Mouse (Mus musculus) G1E (cell line): ENCODE measurements around the gene Tbr1. TPM values are rescaled to one million over a fixed set of nuclear protein-coding genes. Genes with fewer than 3 reads are reported as not detected.

Source experiments
- ATAC-seq: 2 replicates; pipeline ENCODE4 v1.8.0; 2016; ENCODE audit warnings: mild to moderate bottlenecking; ENCODE audit not compliant: insufficient number of reproducible peaks, poor library complexity, low FRiP score, severe bottlenecking; ENCODE audit errors: extremely low read depth
- DNase-seq: peaks from one replicate; pipeline ENCODE4 v3.0.0; 2012; ENCODE audit warnings: low spot score
- H3K27me3 ChIP-seq: 2 replicates; pipeline ENCODE4 v1.6.1; 2012; ENCODE audit warnings: mild to moderate bottlenecking, low read length, inconsistent platforms; ENCODE audit not compliant: insufficient read depth
- H3K36me3 ChIP-seq: replicated peaks from 2 replicates; pipeline ENCODE3; 2012; ENCODE audit warnings: mild to moderate bottlenecking, inconsistent platforms
- H3K4me1 ChIP-seq: 2 replicates; pipeline ENCODE4 v1.6.1; 2012; ENCODE audit warnings: low read depth, low read length, inconsistent platforms, mixed read lengths; ENCODE audit not compliant: insufficient read depth
- H3K4me3 ChIP-seq: 2 replicates; pipeline ENCODE4 v1.5.1; 2012; ENCODE audit warnings: low read depth, mild to moderate bottlenecking, inconsistent platforms, low read length, moderate library complexity, mixed read lengths
- H3K9me3 ChIP-seq: replicated peaks from 2 replicates; pipeline ENCODE4 v1.6.1; 2012; ENCODE audit warnings: inconsistent platforms
- CTCF ChIP-seq: IDR thresholded peaks from 2 replicates; pipeline ENCODE4 v1.5.1; 2012; ENCODE audit warnings: low read depth, low read length, inconsistent platforms, mixed read lengths
- GATA1 ChIP-seq: IDR thresholded peaks from 2 replicates; pipeline ENCODE4 v1.6.1; 2012; ENCODE audit warnings: borderline replicate concordance, low read length, inconsistent platforms, mixed read lengths
- GATA2 ChIP-seq: IDR thresholded peaks from 2 replicates; pipeline ENCODE4 v1.6.1; 2012; ENCODE audit warnings: low read depth, low read length, inconsistent platforms, borderline replicate concordance
- POLR2AphosphoS5 ChIP-seq: IDR thresholded peaks from 2 replicates; pipeline ENCODE4 v1.6.1; 2012; ENCODE audit warnings: low read depth, low read length, inconsistent platforms; ENCODE audit not compliant: insufficient replicate concordance
- TAL1 ChIP-seq: conservative IDR thresholded peaks from 2 replicates; pipeline ENCODE4 v1.6.1; 2012; ENCODE audit warnings: low read depth, low read length, inconsistent platforms, mixed read lengths
- polyA plus RNA-seq: library from polyadenylated mRNA; stranded (reverse); fragments of >175 nt; gene quantifications from 2 replicates; pipeline ENCODE4 v1.2.3, GENCODE M21; 2012
- total RNA-seq, 2 experiments: library from RNA; stranded (forward) in 1 of 2; stranded (reverse) in 1 of 2; fragments of 200-1000 nt in 1 of 2; fragments of >200 nt in 1 of 2; fragmentation: Nextera tagmentation in 1 of 2; gene quantifications; 2 replicates each; pipeline ENCODE4 v1.2.3; 2014 to 2017

Gene Tbr1
- total and polyA plus RNA-seq, 3 experiments = 0.08 to 1.4 (median 0.44) TPM

DNA sequence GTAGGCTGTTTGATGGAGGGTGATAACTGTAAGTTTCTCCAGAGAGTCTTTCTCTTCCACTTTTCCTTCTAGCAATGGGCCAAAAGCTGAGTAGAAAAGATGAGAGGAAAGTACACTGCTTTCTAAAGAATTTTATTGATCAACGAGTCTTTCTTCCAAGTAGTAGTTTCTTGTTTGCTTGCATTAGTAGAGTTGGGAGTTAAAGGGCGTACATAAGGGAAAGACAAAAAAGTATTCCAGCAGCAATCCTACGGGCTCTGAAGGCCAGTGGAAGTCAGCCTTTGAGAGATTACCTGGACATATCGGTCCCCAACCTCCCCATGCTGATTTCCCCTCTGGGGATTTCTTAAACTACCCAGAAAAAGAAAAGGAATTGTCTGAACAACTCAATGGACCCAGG, 8.0 kb downstream of the Tbr1 start:
- no peaks in the 10 kb centered on the region for H3K4me1 ChIP-seq
- H3K9me3 ChIP-seq = peaks cover 26% of the 10 kb centered on the region
- no peak for TF ChIP-seq GATA2
- TF ChIP-seq GATA1 = no peak
- no peak for TF ChIP-seq TAL1
- no peak for TF ChIP-seq POLR2AphosphoS5
- TF ChIP-seq CTCF = no peak
- peaks cover 9% of the 10 kb centered on the region for H3K36me3 ChIP-seq
- no peak for ATAC-seq
- H3K4me3 ChIP-seq = no peak overlapping the region
- DNase-seq = no peak
- peaks cover 10% of the 10 kb centered on the region for H3K27me3 ChIP-seq

DNA sequence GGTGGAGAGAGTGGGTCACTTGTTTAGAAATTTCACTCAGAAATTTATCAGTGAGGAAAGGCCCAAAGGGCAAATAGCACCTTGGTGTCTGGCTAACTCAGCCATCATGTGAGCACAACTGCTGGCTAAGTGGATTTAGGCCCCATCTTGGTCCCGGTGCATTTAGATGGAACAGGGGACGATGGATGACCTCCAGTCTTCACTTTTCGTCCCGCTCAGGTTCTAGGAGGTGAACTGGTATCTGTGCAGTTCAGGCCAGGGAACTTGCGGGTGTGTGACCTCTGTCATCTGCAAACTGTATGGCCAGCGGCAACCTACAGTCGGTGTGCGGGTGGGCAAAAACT, 8.4 kb downstream of the Tbr1 start:
- TF ChIP-seq TAL1 (no peak), GATA1 (no peak), POLR2AphosphoS5 (no peak), CTCF (no peak), GATA2 (no peak)
- Histone ChIP-seq H3K4me1 (no peaks in the 10 kb centered on the region), H3K36me3 (peaks cover 9% of the 10 kb centered on the region), H3K9me3 (peaks cover 29% of the 10 kb centered on the region), H3K27me3 (peaks cover 10% of the 10 kb centered on the region), H3K4me3 (no peak overlapping the region)
- ATAC-seq = no peak
- no peak for DNase-seq

- peaks cover 30% of the 10 kb centered on the region for H3K9me3 ChIP-seq
- no peak for DNase-seq
- H3K4me1 ChIP-seq = no peaks in the 10 kb centered on the region
- H3K4me3 ChIP-seq = no peak overlapping the region; the same call in 1 of the 2 replicates
- ATAC-seq = no peak
- H3K27me3 ChIP-seq = peaks cover 10% of the 10 kb centered on the region
- TF ChIP-seq TAL1 = no peak
- TF ChIP-seq GATA1 = no peak
- no peak for TF ChIP-seq CTCF
- TF ChIP-seq GATA2 = no peak
- TF ChIP-seq POLR2AphosphoS5 = no peak
- peaks cover 9% of the 10 kb centered on the region for H3K36me3 ChIP-seq
Observed at GRCm38 (mm10) chr2:61811507-61812421, 9.0 kb downstream of the Tbr1 start.

GRCm38 (mm10) chr2:61812536-61812935, 9.8 kb downstream of the Tbr1 start:
- Histone ChIP-seq H3K27me3 (peaks cover 4% of the 10 kb centered on the region; the same call in 1 of the 2 replicates), H3K4me3 (no peak overlapping the region), H3K9me3 (peaks cover 30% of the 10 kb centered on the region), H3K36me3 (peaks cover 9% of the 10 kb centered on the region), H3K4me1 (no peaks in the 10 kb centered on the region)
- TF ChIP-seq GATA2 (no peak), POLR2AphosphoS5 (no peak), CTCF (no peak), GATA1 (no peak), TAL1 (no peak)
- ATAC-seq = no peak
- DNase-seq = no peak

- DNase-seq = no peak
- H3K27me3 ChIP-seq = peaks cover 4% of the 10 kb centered on the region; the same call in 1 of the 2 replicates
Observed at GRCm38 (mm10) chr2:61813106-61813505, 10.4 kb downstream of the Tbr1 start.

GRCm38 (mm10) chr2:61813521-61813920, 10.8 kb downstream of the Tbr1 start:
- no peak for TF ChIP-seq POLR2AphosphoS5
- TF ChIP-seq GATA2 = no peak
- TF ChIP-seq CTCF = no peak
- TF ChIP-seq GATA1 = no peak
- no peak for TF ChIP-seq TAL1
- peaks cover 30% of the 10 kb centered on the region for H3K9me3 ChIP-seq
- peaks cover 4% of the 10 kb centered on the region; the same call in 1 of the 2 replicates for H3K27me3 ChIP-seq
- H3K36me3 ChIP-seq = peaks cover 9% of the 10 kb centered on the region
- ATAC-seq = no peak
- no peaks in the 10 kb centered on the region for H3K4me1 ChIP-seq
- no peak overlapping the region for H3K4me3 ChIP-seq
- no peak for DNase-seq

More at GRCm38 (mm10) chr2:61813106-61813505, 10.4 kb downstream of the Tbr1 start:
- no peak for ATAC-seq
- peaks cover 9% of the 10 kb centered on the region for H3K36me3 ChIP-seq
- H3K4me1 ChIP-seq = no peaks in the 10 kb centered on the region
- TF ChIP-seq GATA2 = no peak
- no peak for TF ChIP-seq GATA1
- TF ChIP-seq TAL1 = no peak
- TF ChIP-seq CTCF = no peak
- no peak for TF ChIP-seq POLR2AphosphoS5
- H3K4me3 ChIP-seq = no peak overlapping the region
- peaks cover 30% of the 10 kb centered on the region for H3K9me3 ChIP-seq
